Mouse (Mus musculus): ENCODE results near the gene M1ap.

- TF ChIP-seq CTCF (IDR thresholded peaks at IDR 0.05; ENCODE audit: borderline replicate concordance, control insufficient read depth, extremely low read depth, insufficient read depth, low read length, poor library complexity) (peak; percentile 81; the same call in 1 of the 2 replicates), POLR2A (IDR thresholded peaks at IDR 0.05; ENCODE audit: control insufficient read depth, extremely low read depth, insufficient read depth, low read length, poor library complexity) (no peak)
These were observed 30.8 kb upstream of the M1ap start for GRCm38 (mm10) chr6:82915889-82916288.
